ENCODE assay signal across 25 mouse cellular contexts in the genomic region with DNA sequence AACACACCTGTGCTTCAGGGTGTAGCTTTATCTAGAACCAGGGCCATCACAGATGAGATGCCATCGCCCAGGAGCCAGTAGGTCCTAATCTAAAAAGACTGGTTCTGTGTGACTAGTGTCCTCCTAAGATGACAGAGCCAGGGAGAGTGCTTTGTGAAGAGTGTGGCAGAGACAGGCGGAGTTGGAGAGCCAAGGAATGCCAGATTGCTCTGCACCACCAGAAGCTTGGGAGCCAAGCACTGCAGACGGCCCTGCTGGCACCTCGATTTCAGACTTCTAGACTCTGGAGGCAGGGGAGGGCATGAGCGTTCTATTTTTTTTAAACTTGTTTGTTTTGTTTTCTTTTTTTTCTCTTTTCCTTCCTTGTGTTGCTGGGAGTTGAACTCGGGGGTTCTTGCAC. TPM values are rescaled to one million over a fixed set of nuclear protein-coding genes. Genes with fewer than 3 reads are reported as not detected.
DNase-seq lines count a peak whose midpoint lies in the region; ATAC-seq and TF ChIP-seq lines count a peak whose summit lies in the region.
"Had no signal": no experiment of that assay in that cellular context is flagged by ENCODE, and none has a peak within 500 bp of the region (broad histone marks: within the 10 kb centered on the region; RNA-seq: fewer than 3 reads in every experiment).

No protein-coding gene starts in this region.

- no peak overlapping the region; the same call in 1 of the 2 replicates for H3K27ac ChIP-seq in forebrain, embryonic 13.5 days
- no peak overlapping the region for H3K27ac ChIP-seq in forebrain, embryonic 12.5 days
- H3K27ac ChIP-seq in layer of hippocampus, adult 2 months: peak overlapping the region; percentile 61; the same call in 1 of the 2 replicates
- H3K27ac ChIP-seq in forebrain, postnatal 0 days (ENCODE audit: low read depth, low read length): peak overlapping the region; percentile 29
- H3K27ac ChIP-seq: hindbrain, embryonic 14.5 days; limb, embryonic 10.5 days; midbrain, embryonic 15.5 days; neural tube, embryonic 15.5 days had no signal

- ATAC-seq in forebrain, embryonic 13.5 days: peak; percentile 48; the same call in 1 of the 2 replicates
- ATAC-seq in forebrain, embryonic 12.5 days (ENCODE audit: low FRiP score): no peak
- peak; percentile 81 for ATAC-seq in forebrain, postnatal 0 days
- ATAC-seq: midbrain, embryonic 15.5 days had no signal

- H3K36me3 ChIP-seq in forebrain, embryonic 13.5 days (ENCODE audit: poor library complexity, severe bottlenecking): peaks cover 7% of the 10 kb centered on the region; the same call in 1 of the 2 replicates
- peaks cover 8% of the 10 kb centered on the region; the same call in 1 of the 2 replicates for H3K36me3 ChIP-seq in forebrain, embryonic 12.5 days (replicated peaks)
- no peaks in the 10 kb centered on the region for H3K36me3 ChIP-seq in forebrain, postnatal 0 days (ENCODE audit: insufficient read depth)
- H3K36me3 ChIP-seq: heart, embryonic 12.5 days; midbrain, embryonic 15.5 days had no signal

- no peak overlapping the region for H3K9ac ChIP-seq in forebrain, embryonic 13.5 days
- H3K9ac ChIP-seq in forebrain, embryonic 12.5 days: no peak overlapping the region
- H3K9ac ChIP-seq in forebrain, postnatal 0 days: no peak overlapping the region
- H3K9ac ChIP-seq: heart, embryonic 12.5 days; hindbrain, embryonic 14.5 days; midbrain, embryonic 15.5 days; neural tube, embryonic 15.5 days had no signal

- H3K27me3 ChIP-seq in forebrain, embryonic 13.5 days: no peaks in the 10 kb centered on the region
- H3K27me3 ChIP-seq in forebrain, embryonic 12.5 days: no peaks in the 10 kb centered on the region
- H3K27me3 ChIP-seq in forebrain, postnatal 0 days (ENCODE audit: insufficient read depth, low read length): no peaks in the 10 kb centered on the region
- H3K27me3 ChIP-seq: CH12.LX; heart, embryonic 12.5 days; midbrain, embryonic 15.5 days; neural tube, embryonic 15.5 days had no signal

- WGBS in forebrain, embryonic 13.5 days: 79% methylated on average over 6 of the region's 6 CpGs
- 85% methylated on average over 6 of the region's 6 CpGs for WGBS in forebrain, embryonic 12.5 days
- WGBS in forebrain, postnatal 0 days: 60% methylated on average over 6 of the region's 6 CpGs

- peaks cover 22% of the 10 kb centered on the region for H3K4me1 ChIP-seq in forebrain, embryonic 13.5 days
- H3K4me1 ChIP-seq in forebrain, embryonic 12.5 days: peaks cover 24% of the 10 kb centered on the region
- H3K4me1 ChIP-seq in forebrain, postnatal 0 days (ENCODE audit: insufficient read depth): peaks cover 13% of the 10 kb centered on the region

- no peaks in the 10 kb centered on the region for H3K9me3 ChIP-seq in forebrain, embryonic 13.5 days (replicated peaks)
- H3K9me3 ChIP-seq in forebrain, embryonic 12.5 days: no peaks in the 10 kb centered on the region
- H3K9me3 ChIP-seq in forebrain, postnatal 0 days (ENCODE audit: low read length): no peaks in the 10 kb centered on the region
- H3K9me3 ChIP-seq: heart, embryonic 12.5 days; limb, embryonic 10.5 days; midbrain, embryonic 15.5 days; neural tube, embryonic 15.5 days had no signal

- H3K4me3 ChIP-seq in forebrain, embryonic 13.5 days: no peak overlapping the region
- H3K4me3 ChIP-seq in forebrain, embryonic 12.5 days (replicated peaks): no peak overlapping the region
- H3K4me3 ChIP-seq in layer of hippocampus, adult 2 months: no peak overlapping the region
- no peak overlapping the region for H3K4me3 ChIP-seq in forebrain, postnatal 0 days (ENCODE audit: low read depth, low read length)
- H3K4me3 ChIP-seq: heart, embryonic 12.5 days; limb, embryonic 10.5 days; midbrain, embryonic 15.5 days; neural tube, embryonic 15.5 days had no signal

- no peak overlapping the region for H3K4me2 ChIP-seq in forebrain, embryonic 13.5 days
- H3K4me2 ChIP-seq in forebrain, embryonic 12.5 days: no peak overlapping the region
- no peak overlapping the region for H3K4me2 ChIP-seq in forebrain, postnatal 0 days (ENCODE audit: low read depth)
- H3K4me2 ChIP-seq: heart, embryonic 12.5 days; hindbrain, embryonic 14.5 days; midbrain, embryonic 15.5 days; neural tube, embryonic 15.5 days had no signal

- no peak for TF ChIP-seq CTCF in layer of hippocampus, adult 2 months (conservative IDR thresholded peaks at IDR 0.05)
- no peak for TF ChIP-seq CTCF in forebrain, postnatal 0 days (IDR thresholded peaks at IDR 0.05; ENCODE audit: low read depth)

- peak; percentile 35 to 66 for DNase-seq in layer of hippocampus, adult 2 months (ENCODE audit: low spot score in 2 of 2)
- no peak for DNase-seq in layer of hippocampus, postnatal 25 days (ENCODE audit: extremely low spot score in 1 of 2, low spot score in 1 of 2)
- peak; percentile 73 for DNase-seq in cerebellum, adult 9-10 months
- peak; percentile 79 for DNase-seq in forebrain, postnatal 0 days
- DNase-seq in testis, postnatal 14 days (ENCODE audit: low spot score): no peak
- DNase-seq: adrenal gland, postnatal 25 days; embryo, embryonic 11 days; kidney, postnatal 4 days; lung, adult 18-20 months; lung, postnatal 14 days; right cerebral cortex, postnatal 14 days; spleen, adult 18-20 months; thymus, adult 2 months had no signal

RNA-seq across cellular contexts. Expression of a gene that starts 11.2 kb away (rescaled TPM):
- 44.0 and 45.5 TPM in 2 replicates for polyA plus RNA-seq in forebrain, embryonic 13.5 days (2015; fragmentation: Nextera tagmentation; extraction: Ambion mirVana)
- polyA plus RNA-seq in forebrain, embryonic 12.5 days (2016; fragmentation: Nextera tagmentation; extraction: Ambion mirVana): 42.0 and 42.5 TPM in 2 replicates
- total RNA-seq in layer of hippocampus, adult 2 months (2021): 10 to 100 TPM; 32.9 to 35.5 TPM
- total RNA-seq in layer of hippocampus, postnatal 25 days (2021): 10 to 100 TPM; 31.5 to 34.3 TPM
- 36.2 and 39.4 TPM in 2 replicates for total RNA-seq in forebrain, postnatal 0 days (2014; rRNA removed)
- 31.6 and 32.2 TPM in 2 replicates for polyA plus RNA-seq in forebrain, postnatal 0 days (2015; fragmentation: Nextera tagmentation; extraction: Ambion mirVana)

RNA-seq across cellular contexts. Expression of a gene that starts 14.3 kb away (rescaled TPM):
- polyA plus RNA-seq in forebrain, embryonic 13.5 days (2015; fragmentation: Nextera tagmentation; extraction: Ambion mirVana): 0.18 and 0.19 TPM in 2 replicates
- 0.20 and 0.36 TPM in 2 replicates for polyA plus RNA-seq in forebrain, embryonic 12.5 days (2016; fragmentation: Nextera tagmentation; extraction: Ambion mirVana)
- total RNA-seq in layer of hippocampus, adult 2 months (2021): 1 to 10 TPM in 1 of 2 experiments, under 1 TPM in 1; 0.92 to 1.0 TPM
- under 1 TPM; 0.66 to 0.76 TPM for total RNA-seq in layer of hippocampus, postnatal 25 days (2021)
- total RNA-seq in forebrain, postnatal 0 days (2014; rRNA removed): 0.23 TPM in 1 of 2 replicates, not detected in the other
- not detected in 2 replicates for polyA plus RNA-seq in forebrain, postnatal 0 days (2015; fragmentation: Nextera tagmentation; extraction: Ambion mirVana)
- total RNA-seq: CH12.LX; megakaryocyte, adult 5-6 weeks; MEL had no signal
- polyA plus RNA-seq: hindbrain, embryonic 14.5 days; intestine, embryonic 14.5 days; midbrain, embryonic 15.5 days had no signal

RNA-seq across cellular contexts. Expression of a gene that starts 16.9 kb away (rescaled TPM):
- polyA plus RNA-seq in forebrain, embryonic 13.5 days (2015; fragmentation: Nextera tagmentation; extraction: Ambion mirVana): 0.35 TPM in 1 of 2 replicates, not detected in the other
- 0.17 TPM in 1 of 2 replicates, not detected in the other for polyA plus RNA-seq in forebrain, embryonic 12.5 days (2016; fragmentation: Nextera tagmentation; extraction: Ambion mirVana)
- total RNA-seq in layer of hippocampus, adult 2 months (2021): not detected
- total RNA-seq in layer of hippocampus, postnatal 25 days (2021): not detected
- 1.0 and 1.8 TPM in 2 replicates for total RNA-seq in forebrain, postnatal 0 days (2014; rRNA removed)
- 1.7 and 3.5 TPM in 2 replicates for polyA plus RNA-seq in forebrain, postnatal 0 days (2015; fragmentation: Nextera tagmentation; extraction: Ambion mirVana)
- total RNA-seq: CH12.LX; liver, adult 2 months; megakaryocyte, adult 5-6 weeks; MEL had no signal
- polyA plus RNA-seq: intestine, embryonic 14.5 days; liver, adult 2 months had no signal

RNA-seq across cellular contexts. Expression of a gene that starts 21.1 kb away (rescaled TPM):
- polyA plus RNA-seq in forebrain, embryonic 13.5 days (2015; fragmentation: Nextera tagmentation; extraction: Ambion mirVana): 14.6 and 20.0 TPM in 2 replicates
- 3.0 and 3.1 TPM in 2 replicates for polyA plus RNA-seq in forebrain, embryonic 12.5 days (2016; fragmentation: Nextera tagmentation; extraction: Ambion mirVana)
- 10 to 100 TPM; 55.9 to 56.2 TPM for total RNA-seq in layer of hippocampus, adult 2 months (2021)
- 10 to 100 TPM; 45.4 to 49.9 TPM for total RNA-seq in layer of hippocampus, postnatal 25 days (2021)
- total RNA-seq in forebrain, postnatal 0 days (2014; rRNA removed): 19.4 and 32.5 TPM in 2 replicates
- polyA plus RNA-seq in forebrain, postnatal 0 days (2015; fragmentation: Nextera tagmentation; extraction: Ambion mirVana): 91.4 and 121 TPM in 2 replicates
- total RNA-seq: megakaryocyte, adult 5-6 weeks had no signal

RNA-seq across cellular contexts. Expression of a gene that starts 31.0 kb away (rescaled TPM):
- polyA plus RNA-seq in forebrain, embryonic 13.5 days (2015; fragmentation: Nextera tagmentation; extraction: Ambion mirVana): 6.7 and 9.2 TPM in 2 replicates
- 7.7 and 8.3 TPM in 2 replicates for polyA plus RNA-seq in forebrain, embryonic 12.5 days (2016; fragmentation: Nextera tagmentation; extraction: Ambion mirVana)
- total RNA-seq in layer of hippocampus, adult 2 months (2021): 10 to 100 TPM in 1 of 2 experiments, 1 to 10 TPM in 1; 9.1 to 10.3 TPM
- total RNA-seq in layer of hippocampus, postnatal 25 days (2021): 1 to 10 TPM; 8.9 to 9.6 TPM
- 10.9 and 11.0 TPM in 2 replicates for total RNA-seq in forebrain, postnatal 0 days (2014; rRNA removed)
- polyA plus RNA-seq in forebrain, postnatal 0 days (2015; fragmentation: Nextera tagmentation; extraction: Ambion mirVana): 7.1 and 7.6 TPM in 2 replicates

Comparison
In these comparisons a context has a peak if more than half of its experiments do, and no peak if none do; other contexts are left out.
1. H3K27ac ChIP-seq: peak in layer of hippocampus, adult 2 months (single experiment) and forebrain, postnatal 0 days (single experiment); none in forebrain, embryonic 13.5 days (single experiment) and forebrain, embryonic 12.5 days (single experiment).
2. DNase-seq: peak in layer of hippocampus, adult 2 months (2 of 2), cerebellum, adult 9-10 months (single experiment) and forebrain, postnatal 0 days (single experiment); none in layer of hippocampus, postnatal 25 days (0 of 2) and testis, postnatal 14 days (single experiment).